Mouse (Mus musculus): ENCODE results near the gene Plekhg1. TPM values are rescaled to one million over a fixed set of nuclear protein-coding genes. Genes with fewer than 3 reads are reported as not detected.

The Plekhg1 gene
- polyA plus RNA-seq, 1 experiment: 18.9 TPM

- H3K27ac ChIP-seq (ENCODE audit: insufficient read depth, low read length): no peak overlapping the region
- H3K36me3 ChIP-seq (ENCODE audit: control insufficient read depth, insufficient read depth, low read length, poor library complexity, severe bottlenecking): no peaks in the 10 kb centered on the region
- no peaks in the 10 kb centered on the region for H3K27me3 ChIP-seq (ENCODE audit: control insufficient read depth, insufficient read depth, low read length, poor library complexity, severe bottlenecking)
- no peaks in the 10 kb centered on the region for H3K9me3 ChIP-seq (replicated peaks; ENCODE audit: control insufficient read depth, insufficient read depth, low read length, poor library complexity, severe bottlenecking)
- no peaks in the 10 kb centered on the region for H3K4me1 ChIP-seq (ENCODE audit: control insufficient read depth, insufficient read depth, low read length)
- TF ChIP-seq POLR2A (IDR thresholded peaks at IDR 0.05; ENCODE audit: insufficient read depth, low read length) (no peak), EP300 (IDR thresholded peaks at IDR 0.05; ENCODE audit: insufficient read depth, low read depth, low read length) (no peak), CTCF (IDR thresholded peaks at IDR 0.05; ENCODE audit: low read depth, low read length) (no peak)
- H3K9ac ChIP-seq (ENCODE audit: low read depth, poor library complexity, severe bottlenecking): no peak overlapping the region
- H3K4me3 ChIP-seq (ENCODE audit: low read depth, low read length): no peak overlapping the region
Measured at GRCm38 (mm10) chr10:3870828-3871227, 130.7 kb downstream of the Plekhg1 start.

DNA sequence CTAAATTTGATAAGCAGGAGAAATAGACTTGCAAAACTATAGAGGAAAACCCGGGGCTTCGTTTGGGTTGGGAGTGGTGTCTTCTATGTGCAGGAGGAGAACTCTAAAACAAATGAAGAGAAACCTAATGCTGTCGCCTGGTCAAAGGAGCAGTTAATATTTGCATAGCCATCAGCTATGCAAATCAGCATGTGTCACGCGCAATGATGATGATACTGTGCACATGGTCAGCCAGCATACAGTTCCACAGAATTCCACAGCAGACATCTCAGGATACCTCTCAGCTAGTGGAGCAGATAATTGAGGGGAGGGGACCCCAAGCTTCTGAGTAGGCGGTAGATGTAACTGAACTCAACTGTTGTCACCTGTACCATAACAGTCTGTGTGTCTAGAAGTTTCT is 133.3 kb downstream of the Plekhg1 start:
- H3K27ac ChIP-seq (ENCODE audit: insufficient read depth, low read length): no peak overlapping the region
- no peak for TF ChIP-seq POLR2A (IDR thresholded peaks at IDR 0.05; ENCODE audit: insufficient read depth, low read length)
- no peak for TF ChIP-seq CTCF (IDR thresholded peaks at IDR 0.05; ENCODE audit: low read depth, low read length)
- no peak for TF ChIP-seq EP300 (IDR thresholded peaks at IDR 0.05; ENCODE audit: insufficient read depth, low read depth, low read length)
- peaks cover 6% of the 10 kb centered on the region for H3K9me3 ChIP-seq (replicated peaks; ENCODE audit: control insufficient read depth, insufficient read depth, low read length, poor library complexity, severe bottlenecking)
- H3K9ac ChIP-seq (ENCODE audit: low read depth, poor library complexity, severe bottlenecking): no peak overlapping the region
- no peaks in the 10 kb centered on the region for H3K27me3 ChIP-seq (ENCODE audit: control insufficient read depth, insufficient read depth, low read length, poor library complexity, severe bottlenecking)
- no peaks in the 10 kb centered on the region for H3K4me1 ChIP-seq (ENCODE audit: control insufficient read depth, insufficient read depth, low read length)
- no peaks in the 10 kb centered on the region for H3K36me3 ChIP-seq (ENCODE audit: control insufficient read depth, insufficient read depth, low read length, poor library complexity, severe bottlenecking)
- peak overlapping the region; percentile 60 for H3K4me3 ChIP-seq (ENCODE audit: low read depth, low read length)

- Histone ChIP-seq H3K4me1 (ENCODE audit: control insufficient read depth, insufficient read depth, low read length) (no peaks in the 10 kb centered on the region), H3K27me3 (ENCODE audit: control insufficient read depth, insufficient read depth, low read length, poor library complexity, severe bottlenecking) (no peaks in the 10 kb centered on the region), H3K9me3 (replicated peaks; ENCODE audit: control insufficient read depth, insufficient read depth, low read length, poor library complexity, severe bottlenecking) (peaks cover 11% of the 10 kb centered on the region), H3K27ac (ENCODE audit: insufficient read depth, low read length) (no peak overlapping the region), H3K36me3 (ENCODE audit: control insufficient read depth, insufficient read depth, low read length, poor library complexity, severe bottlenecking) (no peaks in the 10 kb centered on the region), H3K9ac (ENCODE audit: low read depth, poor library complexity, severe bottlenecking) (no peak overlapping the region), H3K4me3 (ENCODE audit: low read depth, low read length) (no peak overlapping the region)
- TF ChIP-seq POLR2A (IDR thresholded peaks at IDR 0.05; ENCODE audit: insufficient read depth, low read length): no peak
- no peak for TF ChIP-seq EP300 (IDR thresholded peaks at IDR 0.05; ENCODE audit: insufficient read depth, low read depth, low read length)
- no peak for TF ChIP-seq CTCF (IDR thresholded peaks at IDR 0.05; ENCODE audit: low read depth, low read length)
Measured at GRCm38 (mm10) chr10:3877852-3878535, 137.8 kb downstream of the Plekhg1 start.

- Histone ChIP-seq H3K4me3 (ENCODE audit: low read depth, low read length) (no peak overlapping the region), H3K9me3 (replicated peaks; ENCODE audit: control insufficient read depth, insufficient read depth, low read length, poor library complexity, severe bottlenecking) (peaks cover 11% of the 10 kb centered on the region), H3K4me1 (ENCODE audit: control insufficient read depth, insufficient read depth, low read length) (no peaks in the 10 kb centered on the region), H3K9ac (ENCODE audit: low read depth, poor library complexity, severe bottlenecking) (no peak overlapping the region), H3K27me3 (ENCODE audit: control insufficient read depth, insufficient read depth, low read length, poor library complexity, severe bottlenecking) (no peaks in the 10 kb centered on the region), H3K27ac (ENCODE audit: insufficient read depth, low read length) (no peak overlapping the region), H3K36me3 (ENCODE audit: control insufficient read depth, insufficient read depth, low read length, poor library complexity, severe bottlenecking) (no peaks in the 10 kb centered on the region)
- TF ChIP-seq POLR2A (IDR thresholded peaks at IDR 0.05; ENCODE audit: insufficient read depth, low read length) (no peak), CTCF (IDR thresholded peaks at IDR 0.05; ENCODE audit: low read depth, low read length) (no peak), EP300 (IDR thresholded peaks at IDR 0.05; ENCODE audit: insufficient read depth, low read depth, low read length) (peak; percentile 89)
Measured at GRCm38 (mm10) chr10:3881179-3881578, 141.0 kb downstream of the Plekhg1 start.

DNA sequence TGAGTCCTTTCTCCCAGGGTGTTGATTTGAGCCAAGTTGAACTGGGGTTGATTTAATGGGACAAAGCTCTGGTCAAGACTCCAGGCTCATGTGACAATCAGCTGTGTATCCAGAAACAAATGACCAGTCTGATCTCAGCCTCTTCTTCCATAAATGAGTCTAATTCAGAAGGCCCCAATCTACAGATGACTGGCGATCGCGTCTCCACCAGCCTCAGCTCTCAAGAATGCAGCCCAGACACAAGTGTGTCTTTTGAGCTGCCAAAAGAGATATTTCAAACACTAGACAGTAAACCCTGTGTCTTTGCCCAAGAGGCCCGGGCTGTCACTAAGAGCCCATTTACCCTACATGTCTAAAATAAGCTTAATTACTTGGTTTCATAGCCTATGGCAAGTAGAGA is 148.3 kb downstream of the Plekhg1 start:
- no peak for TF ChIP-seq POLR2A (IDR thresholded peaks at IDR 0.05; ENCODE audit: insufficient read depth, low read length)
- TF ChIP-seq EP300 (IDR thresholded peaks at IDR 0.05; ENCODE audit: insufficient read depth, low read depth, low read length): no peak
- no peak for TF ChIP-seq CTCF (IDR thresholded peaks at IDR 0.05; ENCODE audit: low read depth, low read length)

GRCm38 (mm10) chr10:3891381-3892263 is 151.5 kb downstream of the Plekhg1 start:
- H3K36me3 ChIP-seq (ENCODE audit: control insufficient read depth, insufficient read depth, low read length, poor library complexity, severe bottlenecking): no peaks in the 10 kb centered on the region
- H3K9me3 ChIP-seq (replicated peaks; ENCODE audit: control insufficient read depth, insufficient read depth, low read length, poor library complexity, severe bottlenecking): no peaks in the 10 kb centered on the region
- no peaks in the 10 kb centered on the region for H3K27me3 ChIP-seq (ENCODE audit: control insufficient read depth, insufficient read depth, low read length, poor library complexity, severe bottlenecking)
- H3K9ac ChIP-seq (ENCODE audit: low read depth, poor library complexity, severe bottlenecking): no peak overlapping the region
- H3K4me3 ChIP-seq (ENCODE audit: low read depth, low read length): no peak overlapping the region
- H3K27ac ChIP-seq (ENCODE audit: insufficient read depth, low read length): peak overlapping the region; percentile 79
- TF ChIP-seq POLR2A (IDR thresholded peaks at IDR 0.05; ENCODE audit: insufficient read depth, low read length) (no peak), EP300 (IDR thresholded peaks at IDR 0.05; ENCODE audit: insufficient read depth, low read depth, low read length) (peak; percentile 58; the same call in 1 of the 2 replicates)
- peaks cover 4% of the 10 kb centered on the region for H3K4me1 ChIP-seq (ENCODE audit: control insufficient read depth, insufficient read depth, low read length)

More for the DNA sequence above, 148.3 kb downstream of the Plekhg1 start:
- H3K4me3 ChIP-seq (ENCODE audit: low read depth, low read length): no peak overlapping the region
- H3K36me3 ChIP-seq (ENCODE audit: control insufficient read depth, insufficient read depth, low read length, poor library complexity, severe bottlenecking): no peaks in the 10 kb centered on the region
- H3K27ac ChIP-seq (ENCODE audit: insufficient read depth, low read length): no peak overlapping the region
- no peaks in the 10 kb centered on the region for H3K9me3 ChIP-seq (replicated peaks; ENCODE audit: control insufficient read depth, insufficient read depth, low read length, poor library complexity, severe bottlenecking)
- no peaks in the 10 kb centered on the region for H3K27me3 ChIP-seq (ENCODE audit: control insufficient read depth, insufficient read depth, low read length, poor library complexity, severe bottlenecking)
- H3K9ac ChIP-seq (ENCODE audit: low read depth, poor library complexity, severe bottlenecking): no peak overlapping the region
- H3K4me1 ChIP-seq (ENCODE audit: control insufficient read depth, insufficient read depth, low read length): peaks cover 3% of the 10 kb centered on the region

All from ES-Bruce4 (cell line).